Mouse (Mus musculus) Muller cell, postnatal 12 days (primary cell): ENCODE measurements around the gene Cfap126.
"Not testable (repeated sequence)": the region's sequence is repeated elsewhere in the genome, so short reads cannot be mapped to it uniquely, and the experiment has no call there.

ENCODE experiments used
- DNase-seq: peaks from one replicate; pipeline ENCODE4 v3.0.0-alpha.2; 2015; ENCODE audit errors: inconsistent ontology term

Gene Cfap126

DNA sequence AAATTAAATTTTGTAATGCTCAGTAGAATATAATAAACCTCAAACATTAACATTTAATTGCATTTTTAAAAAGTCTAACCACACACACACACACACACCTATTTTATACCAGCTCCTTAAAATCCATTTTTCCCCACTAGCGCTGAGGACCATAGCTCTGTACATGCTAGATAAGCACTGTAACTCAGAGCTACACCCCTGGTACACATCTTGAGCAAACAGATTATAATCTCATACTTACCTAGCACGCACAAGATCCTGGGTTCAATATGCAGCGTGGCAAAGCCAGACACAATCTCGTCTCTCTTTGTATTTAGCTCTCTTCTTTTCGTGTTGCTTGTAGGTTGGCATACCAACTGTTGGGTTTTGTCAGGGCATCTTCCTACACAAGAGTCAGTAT lies 10.7 kb downstream of the Cfap126 start:
- DNase-seq, result no peak

GRCm38 (mm10) chr1:171129251-171129650 lies 15.5 kb downstream of the Cfap126 start:
- no peak for DNase-seq

- no peak for DNase-seq
These were observed 17.3 kb downstream of the Cfap126 start for GRCm38 (mm10) chr1:171130971-171131370.

DNA sequence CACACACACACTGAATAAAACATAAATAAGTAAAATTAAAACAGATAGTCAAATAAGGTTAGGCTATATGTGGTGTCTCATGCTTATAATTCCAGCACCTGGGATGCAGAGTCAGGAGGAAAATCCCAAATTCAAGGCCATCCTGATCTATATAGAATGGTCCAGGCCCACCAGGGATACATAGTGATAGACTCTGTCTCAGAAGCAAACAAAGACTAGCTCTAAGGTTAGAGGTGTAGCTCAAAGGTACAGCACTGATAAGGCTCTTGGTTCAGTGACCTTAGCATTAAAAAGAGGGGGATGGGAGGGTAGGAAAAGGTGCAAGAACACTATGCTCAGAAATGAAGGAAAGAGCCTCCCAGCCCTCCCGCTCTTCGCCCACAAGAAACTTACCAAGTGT lies 21.9 kb downstream of the Cfap126 start:
- no peak for DNase-seq

- DNase-seq, result not testable (repeated sequence)
These were observed 23.9 kb downstream of the Cfap126 start for GRCm38 (mm10) chr1:171137486-171138155.

DNA sequence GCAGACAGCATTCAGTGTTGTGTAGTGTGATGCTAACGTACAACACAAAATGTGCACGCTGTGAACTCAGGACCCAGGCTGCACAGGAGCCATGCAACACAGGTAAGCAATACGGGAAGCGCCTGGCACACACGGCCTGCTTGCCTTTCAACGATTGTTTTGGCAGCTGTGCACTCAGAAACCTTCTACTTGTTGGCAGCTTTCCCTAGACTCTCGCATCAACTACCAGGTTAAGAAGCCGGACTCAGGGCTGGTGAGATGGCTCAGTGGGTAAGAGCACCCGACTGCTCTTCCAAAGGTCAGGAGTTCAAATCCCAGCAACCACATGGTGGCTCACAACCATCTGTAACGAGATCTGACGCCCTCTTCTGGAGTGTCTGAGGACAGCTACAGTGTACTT lies 29.3 kb downstream of the Cfap126 start:
- DNase-seq, result not testable (repeated sequence)

- peak; percentile 98 for DNase-seq
These were observed 36.4 kb downstream of the Cfap126 start, which contains the start of the genes Sdhc and Mpz for GRCm38 (mm10) chr1:171149974-171150760. Gene Sdhc, minus strand, starts transcription at chr1:171150603. Gene Mpz, plus strand, starts transcription at chr1:171150711.

- DNase-seq, result peak; percentile 42
These were observed 37.2 kb downstream of the Cfap126 start for GRCm38 (mm10) chr1:171150838-171151391.

DNA sequence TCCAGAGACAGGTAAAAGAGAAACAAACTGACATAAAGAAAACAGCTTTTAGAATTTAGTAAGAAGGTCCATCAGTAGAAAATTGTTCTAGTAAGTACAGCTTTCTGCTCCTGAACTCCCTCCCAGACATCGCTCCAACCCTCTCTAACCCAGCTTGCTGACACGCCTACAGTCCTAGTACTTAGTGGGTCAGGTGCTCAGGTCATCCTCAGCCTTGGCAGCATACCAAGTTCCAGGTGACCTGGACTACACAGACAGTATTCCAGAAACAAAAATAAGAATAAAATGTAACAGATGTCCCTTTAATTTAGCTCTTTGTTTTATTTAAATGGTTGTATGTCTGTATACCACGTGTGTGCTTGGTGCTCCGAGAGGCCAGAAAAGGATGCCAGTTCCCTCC lies 38.2 kb downstream of the Cfap126 start:
- DNase-seq, result no peak

DNA sequence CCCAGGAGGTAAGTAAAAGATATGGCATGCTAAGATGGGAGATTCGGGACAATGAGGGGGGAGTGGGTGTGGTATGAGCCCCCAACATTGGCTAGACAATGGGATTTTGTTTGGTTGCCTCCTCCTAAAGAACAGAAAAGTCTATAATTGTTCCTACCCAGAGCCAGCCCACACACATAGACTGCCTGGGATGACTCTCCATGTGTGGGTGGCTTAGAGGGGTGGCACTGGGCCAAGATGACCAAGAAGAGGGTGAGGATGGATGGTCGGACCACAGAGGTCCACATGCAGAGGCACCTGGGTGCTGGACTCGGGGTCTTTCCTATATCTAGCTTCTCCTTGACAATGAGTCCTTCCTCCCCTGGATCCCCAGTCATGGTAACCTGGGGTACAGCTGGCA lies 42.9 kb downstream of the Cfap126 start:
- no peak for DNase-seq

DNA sequence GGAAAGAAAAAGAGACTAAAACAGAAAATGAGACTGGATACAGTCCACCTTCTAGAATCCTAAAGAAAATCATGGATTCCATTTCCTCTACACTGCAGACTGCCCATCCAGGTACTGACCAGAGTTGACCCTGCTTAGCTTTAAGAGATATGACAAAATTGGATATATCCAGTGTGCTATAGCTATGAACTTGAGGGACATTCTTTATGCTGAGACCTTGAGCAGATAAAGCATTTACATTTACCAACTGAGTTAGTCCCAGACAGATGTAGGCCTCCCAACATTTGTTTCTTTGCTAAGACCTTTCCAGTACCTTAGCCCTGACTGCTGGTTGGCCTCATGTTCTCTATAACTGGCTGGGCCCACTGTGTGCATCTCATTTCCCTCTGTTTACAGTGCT lies 44.2 kb downstream of the Cfap126 start:
- DNase-seq, result no peak

DNA sequence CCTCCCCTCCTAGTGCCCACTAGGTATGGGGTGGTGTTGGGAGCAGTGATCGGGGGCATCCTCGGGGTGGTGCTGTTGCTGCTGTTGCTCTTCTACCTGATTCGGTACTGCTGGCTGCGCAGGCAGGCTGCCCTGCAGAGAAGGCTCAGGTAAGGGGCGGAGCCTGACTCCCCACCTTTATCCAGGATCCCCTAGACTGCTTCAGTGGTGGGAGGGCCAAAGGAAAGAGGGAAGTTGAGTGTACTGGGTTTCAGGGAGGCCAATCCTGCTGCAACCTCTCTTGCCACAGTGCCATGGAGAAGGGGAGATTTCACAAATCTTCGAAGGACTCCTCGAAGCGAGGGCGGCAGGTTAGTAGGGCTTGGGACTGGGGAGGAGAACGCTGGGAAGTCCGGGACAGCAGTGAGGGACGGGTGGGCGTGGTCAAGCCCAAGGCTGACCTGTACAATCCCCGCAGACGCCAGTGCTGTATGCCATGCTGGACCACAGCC lies 45.8 kb downstream of the Cfap126 start:
- no peak for DNase-seq

- DNase-seq, result no peak
These were observed 48.8 kb downstream of the Cfap126 start for GRCm38 (mm10) chr1:171162526-171162925.

- no peak for DNase-seq
These were observed 50.5 kb downstream of the Cfap126 start for GRCm38 (mm10) chr1:171164258-171164657.

DNA sequence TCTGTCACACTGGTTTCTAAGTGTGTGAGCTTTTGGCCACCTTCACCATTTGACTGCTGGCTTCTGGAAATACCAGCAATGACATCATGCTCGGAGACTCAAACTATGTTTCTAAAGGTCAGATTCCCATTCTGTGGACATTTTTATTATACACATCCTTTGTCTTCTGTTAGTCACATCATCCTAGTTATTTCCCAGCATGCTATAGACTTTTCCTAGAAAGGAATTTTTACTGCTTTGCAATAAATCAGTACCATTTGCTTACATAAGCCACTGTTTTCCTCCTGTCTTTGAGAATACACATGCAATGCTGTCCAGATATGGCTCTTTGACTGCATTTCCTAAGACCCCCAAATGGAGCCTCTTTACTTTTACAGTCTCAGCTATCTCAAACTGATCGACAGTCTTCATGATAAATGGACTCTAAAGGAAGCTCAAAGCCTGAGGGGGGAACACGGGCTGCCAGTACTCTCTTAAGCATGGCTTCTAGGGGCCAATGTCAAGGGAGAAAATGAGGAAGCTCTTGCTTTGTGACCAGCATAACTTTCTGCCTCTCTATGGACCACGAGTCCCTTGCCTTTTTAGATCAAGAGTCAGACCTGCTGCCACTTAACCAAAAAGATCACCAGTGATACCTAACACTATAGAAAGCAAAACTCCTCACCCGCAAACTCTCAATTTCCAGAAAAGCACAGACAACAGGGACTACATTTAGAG lies 52.1 kb downstream of the Cfap126 start:
- DNase-seq, result no peak

DNA sequence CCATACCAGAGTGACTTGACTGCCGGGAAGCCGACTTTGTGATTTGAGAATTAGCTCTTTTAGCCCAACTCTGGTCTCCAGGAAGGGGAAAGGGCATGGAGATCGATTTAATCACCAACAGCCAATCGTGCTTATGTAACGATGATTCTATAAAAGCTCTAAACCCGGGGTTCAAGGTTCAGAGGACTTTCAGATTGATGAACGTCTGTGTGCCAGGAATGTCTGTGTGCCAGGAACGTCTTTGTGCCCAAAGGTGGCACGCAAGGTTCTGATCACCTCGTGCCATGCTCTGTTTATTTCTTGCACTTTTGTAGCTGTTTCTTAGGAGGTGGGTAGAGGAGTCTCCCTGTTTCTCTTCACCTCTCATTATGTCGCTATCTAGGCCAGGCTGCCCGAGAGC lies 55.2 kb downstream of the Cfap126 start:
- DNase-seq, result no peak

DNA sequence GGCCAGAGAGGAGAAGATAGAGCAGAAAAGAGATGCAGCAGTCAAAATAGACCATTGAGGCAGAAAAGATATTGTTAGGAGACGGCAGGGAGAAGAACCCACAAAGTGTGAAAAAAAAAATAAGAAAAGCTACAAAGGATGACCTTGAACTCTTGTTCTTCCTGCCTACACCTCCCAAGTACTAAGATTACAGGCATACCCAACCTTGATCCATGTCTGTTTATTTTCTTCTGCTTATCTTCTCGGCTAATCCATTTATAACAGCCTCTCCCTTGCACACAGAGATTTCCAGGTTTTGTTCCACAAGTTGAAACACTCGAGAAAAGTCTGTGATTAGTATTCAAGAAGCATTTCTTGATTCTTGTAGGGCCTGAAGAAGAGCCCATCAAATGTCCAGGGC lies 56.2 kb downstream of the Cfap126 start:
- no peak for DNase-seq

- no peak for DNase-seq
These were observed 57.4 kb downstream of the Cfap126 start for GRCm38 (mm10) chr1:171171138-171171537.

DNA sequence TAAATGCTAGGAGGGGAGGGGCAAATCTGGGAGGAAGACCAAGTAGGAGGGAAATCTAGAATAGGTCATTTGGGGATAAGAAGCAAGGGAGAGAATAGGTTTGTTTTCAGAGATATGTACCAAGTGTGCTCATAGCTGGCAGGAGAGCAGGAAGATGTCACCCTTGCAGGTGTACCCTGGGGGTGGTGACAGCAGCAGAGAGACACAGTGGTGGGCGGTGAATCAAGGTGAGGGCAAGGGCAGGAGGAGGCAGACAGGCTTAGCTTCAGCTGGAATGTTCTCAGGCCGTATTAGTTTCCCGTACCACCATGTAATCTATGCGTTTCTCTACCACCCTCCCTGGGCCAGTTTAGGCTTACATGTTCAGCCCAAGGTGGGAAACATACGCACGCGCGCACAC lies 59.1 kb downstream of the Cfap126 start:
- no peak for DNase-seq
